Mouse (Mus musculus) layer of hippocampus, adult 6 months (tissue): ENCODE measurements around the gene Pla2g2e. TPM values are rescaled to one million over a fixed set of nuclear protein-coding genes. Genes with fewer than 3 reads are reported as not detected.

Experiments used
- long read RNA-seq, 2 experiments: library from polyadenylated mRNA; unstranded; transcript quantifications; one replicate each; pipeline ENCODE4 v2.0.0; 2019 to 2020
- polyA plus RNA-seq: library from polyadenylated mRNA; unstranded; fragments of <200 nt; fragmentation: Nextera tagmentation; gene quantifications from 2 replicates; pipeline ENCODE4 v1.2.3, GENCODE M21; 2021

The Pla2g2e gene
- polyA plus RNA-seq = not detected in 2 replicates
- long read RNA-seq, experiment 1 = 0 reads
- long read RNA-seq, experiment 2 = 0 reads

DNA sequence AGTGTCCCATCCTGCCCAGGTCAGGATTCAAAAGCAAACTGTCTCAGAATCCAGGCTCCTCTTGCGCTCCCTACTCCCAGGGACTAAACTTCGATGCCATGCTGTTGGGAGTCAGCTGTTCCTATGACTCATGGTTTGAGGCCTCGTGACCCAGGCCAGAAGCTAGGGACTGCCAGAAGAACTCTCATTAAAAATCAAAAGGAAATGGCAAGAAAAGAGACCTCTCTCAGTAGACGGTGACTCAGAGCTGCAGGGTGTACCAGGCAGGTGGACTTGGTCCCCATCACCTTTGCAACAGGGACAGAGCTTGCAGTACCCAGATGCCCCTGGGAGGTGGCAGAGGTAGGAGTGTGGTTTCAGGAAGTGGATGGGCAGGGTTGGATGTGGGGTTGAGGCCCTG, at the start of gene Pla2g2e:
Gene Pla2g2e, plus strand, starts transcription at position 212 of the 400 bp plus-strand sequence.

DNA sequence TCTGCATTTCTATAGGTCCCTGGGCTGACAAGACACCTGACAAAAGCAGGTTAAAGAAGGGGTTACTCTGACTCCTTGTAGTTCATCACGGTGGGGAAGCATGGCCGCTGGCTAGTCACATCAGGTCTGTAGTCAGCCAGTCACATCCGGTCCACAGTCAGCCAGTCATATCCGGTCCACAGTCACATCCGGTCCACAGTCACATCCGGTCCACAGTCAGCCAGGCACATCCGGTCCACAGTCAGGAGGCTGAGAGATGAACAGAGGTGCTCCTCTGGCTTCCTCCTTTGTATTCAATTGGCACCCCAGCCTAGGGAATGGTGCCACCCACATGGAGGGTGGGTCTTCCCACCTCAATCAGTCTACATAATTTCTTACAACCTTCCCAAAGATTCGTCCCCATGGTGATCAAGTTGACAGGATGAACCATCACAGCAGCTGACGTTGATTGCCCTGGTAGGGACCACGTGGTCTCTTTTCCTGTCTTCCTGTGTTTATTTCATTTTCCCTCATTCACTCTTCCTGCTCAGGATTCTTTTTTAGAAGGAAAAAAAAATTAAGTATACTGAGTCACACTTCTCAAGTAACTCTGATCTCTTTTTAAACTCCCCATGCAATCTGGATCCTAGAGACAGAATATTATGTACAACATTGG, 14.3 kb upstream of the Pla2g2e start, which contains the start of gene Pla2g5:
Gene Pla2g5, minus strand, starts transcription at position 139 of the 655 bp plus-strand sequence.

DNA sequence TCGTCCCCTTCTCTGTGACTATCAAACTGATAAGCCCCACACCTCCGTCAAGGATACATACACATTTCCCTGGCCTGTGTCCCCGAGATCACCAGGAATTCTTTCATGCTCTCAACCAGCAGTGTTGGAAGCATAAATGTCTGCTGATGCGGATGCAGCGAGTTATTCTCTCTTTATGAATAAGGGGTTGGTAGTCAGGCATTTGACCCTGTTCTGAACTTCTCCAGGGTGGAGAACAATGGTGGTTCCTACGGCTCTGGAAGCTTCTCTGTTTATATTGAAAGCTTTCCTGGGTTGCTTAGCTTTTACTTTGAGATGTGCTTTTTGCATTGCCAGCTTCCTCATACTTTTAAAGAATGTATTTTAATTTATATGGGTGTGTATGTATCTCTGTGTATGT, 3.9 kb upstream of the Pla2g2e start, which contains the start of gene Gm13030:
Gene Gm13030, minus strand, starts transcription at position 101 of the 400 bp plus-strand sequence.

DNA sequence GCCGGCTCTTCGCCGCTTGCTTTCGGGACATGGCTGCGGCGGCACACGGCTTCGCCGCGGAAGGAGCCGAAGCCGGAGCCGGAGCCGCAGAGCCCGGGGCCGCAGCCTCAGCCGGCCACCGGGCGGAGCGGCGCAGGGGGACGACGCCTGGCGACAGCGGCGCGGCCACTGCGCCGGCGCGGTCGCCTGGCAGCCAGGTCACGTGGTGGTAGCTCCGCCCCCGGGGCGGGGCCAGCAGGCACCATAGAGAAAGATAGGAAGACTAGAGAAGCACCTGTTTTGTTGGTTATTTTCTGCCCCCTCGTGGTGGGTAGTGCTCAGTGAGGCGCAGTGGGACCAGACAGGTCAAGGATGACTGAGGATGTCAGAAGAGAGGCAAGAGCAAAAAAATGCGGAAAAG, 36.1 kb downstream of the Pla2g2e start, which contains the start of gene Otud3:
Gene Otud3, minus strand, starts transcription at position 149 of the 400 bp plus-strand sequence.

Other genes with a start within 250 kb of the Pla2g2e start
- 2.0 and 3.8 TPM in 2 replicates for gene Vwa5b1, start 242.1 kb upstream of the Pla2g2e start, polyA plus RNA-seq
- gene Pla2g2c, start 153.2 kb upstream of the Pla2g2e start, polyA plus RNA-seq = 0.30 and 0.31 TPM in 2 replicates
- 1.3 and 2.8 TPM in 2 replicates for gene Ubxn10, start 140.8 kb upstream of the Pla2g2e start, polyA plus RNA-seq
- gene Pla2g2f, start 120.3 kb upstream of the Pla2g2e start, polyA plus RNA-seq = 0.78 and 0.90 TPM in 2 replicates
- 0.30 and 0.74 TPM in 2 replicates for gene Pla2g2d, start 102.2 kb upstream of the Pla2g2e start, polyA plus RNA-seq
- 1.9 TPM in 1 of 2 replicates, not detected in the other for gene Pla2g5, start 14.5 kb upstream of the Pla2g2e start, polyA plus RNA-seq
- gene Gm13030, start 4.0 kb upstream of the Pla2g2e start, polyA plus RNA-seq = not detected in 2 replicates
- gene Otud3, start 36.0 kb downstream of the Pla2g2e start, polyA plus RNA-seq = 1.5 and 2.2 TPM in 2 replicates
- not detected in 2 replicates for gene Rnf186, start 89.2 kb downstream of the Pla2g2e start, polyA plus RNA-seq
- gene Tmco4, start 94.9 kb downstream of the Pla2g2e start, polyA plus RNA-seq = 1.4 and 3.3 TPM in 2 replicates
- gene Htr6, start 197.6 kb downstream of the Pla2g2e start, polyA plus RNA-seq = 2.2 and 3.5 TPM in 2 replicates
- gene Nbl1, start 215.1 kb downstream of the Pla2g2e start, polyA plus RNA-seq = 51.3 and 62.1 TPM in 2 replicates